Mouse (Mus musculus): ENCODE measurements around the gene Mrpl44.

DNA sequence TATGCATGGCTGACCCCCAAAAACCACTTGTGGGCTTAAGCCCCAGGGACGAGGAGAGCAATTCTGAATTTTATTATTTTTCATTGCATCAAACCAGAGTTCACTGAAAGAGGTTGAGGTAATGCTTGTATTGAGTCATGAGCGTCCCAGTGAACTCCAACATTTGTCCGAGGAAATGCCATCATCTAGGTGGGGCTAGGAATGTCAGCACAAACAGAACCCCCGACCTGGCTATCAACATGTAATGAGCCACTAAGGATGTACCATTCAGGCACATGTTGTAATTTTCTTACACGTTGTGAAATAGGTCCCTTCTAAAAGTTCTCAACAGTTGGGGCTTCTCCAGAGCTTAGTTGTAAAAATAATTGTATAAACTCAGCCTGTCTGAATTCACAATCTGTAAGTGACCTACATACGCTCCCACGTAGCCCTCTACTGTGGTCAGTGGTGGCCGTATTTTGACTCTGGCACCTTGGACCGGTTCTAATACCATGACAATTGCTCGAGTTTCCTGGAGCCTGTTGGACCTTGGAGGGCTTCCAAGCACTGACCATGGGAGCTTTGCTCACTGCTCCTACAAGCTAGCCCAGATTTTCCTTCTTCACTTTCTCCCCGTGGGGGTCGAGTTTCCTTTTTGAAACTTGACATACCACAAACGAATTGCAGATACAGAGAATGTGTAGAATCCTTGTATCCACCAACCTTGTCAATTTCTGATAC is 47.1 kb downstream of the Mrpl44 start:
- TF ChIP-seq CTCF (IDR thresholded peaks at IDR 0.05; ENCODE audit: low read depth, low read length) (no peak), POLR2A (IDR thresholded peaks at IDR 0.05; ENCODE audit: extremely low read depth, insufficient read depth, low read length) (no peak)

All from liver, adult 2 months (tissue).